Mouse (Mus musculus) forebrain, embryonic 12.5 days (tissue): ENCODE results near the gene Dgkg. TPM values are rescaled to one million over a fixed set of nuclear protein-coding genes. Genes with fewer than 3 reads are reported as not detected.
A peak's percentile ranks its signal among the peaks of the same experiment; 100 is the strongest.

Experiments
- ATAC-seq: fragments of 200-750 bp; cut with Nextera tagmentation; 2 replicates; pipeline ENCODE4 v1.8.0; 2017; ENCODE audit warnings: moderate TSS enrichment; ENCODE audit not compliant: low FRiP score
- H3K27ac ChIP-seq: fragments of 300-500 bp; sonication (generic); 2 replicates; pipeline ENCODE4 v1.5.1; 2016; ENCODE audit warnings: mild to moderate bottlenecking
- H3K27me3 ChIP-seq: fragments of 300-500 bp; sonication (generic); 2 replicates; pipeline ENCODE4 v1.6.1; 2016; ENCODE audit warnings: mild to moderate bottlenecking
- H3K36me3 ChIP-seq: fragments of 300-500 bp; sonication (generic); replicated peaks from 2 replicates; pipeline ENCODE4 v1.6.1; 2016; ENCODE audit warnings: mild to moderate bottlenecking
- H3K4me1 ChIP-seq: fragments of 300-500 bp; sonication (generic); 2 replicates; pipeline ENCODE4 v1.6.1; 2016
- H3K4me2 ChIP-seq: fragments of 300-500 bp; sonication (generic); 2 replicates; pipeline ENCODE4 v1.6.1; 2016; ENCODE audit warnings: mild to moderate bottlenecking, moderate library complexity
- H3K4me3 ChIP-seq: fragments of 300-500 bp; sonication (generic); replicated peaks from 2 replicates; pipeline ENCODE4 v1.5.1; 2016; ENCODE audit warnings: mild to moderate bottlenecking
- H3K9ac ChIP-seq: fragments of 300-500 bp; sonication (generic); 2 replicates; pipeline ENCODE4 v1.6.1; 2016; ENCODE audit warnings: mild to moderate bottlenecking
- H3K9me3 ChIP-seq: fragments of 300-500 bp; sonication (generic); 2 replicates; pipeline ENCODE4 v1.6.1; 2016
- WGBS: fragments of 180-500 bp; shearing (Covaris S2); methylation state at CpG from one replicate; pipeline ENCODE4 v1.1.7; 2016; 5-methylcytosine and 5-hydroxymethylcytosine counted together
- polyA plus RNA-seq: library from polyadenylated mRNA; unstranded; fragments of >200 nt; fragmentation: Nextera tagmentation; extraction: Ambion mirVana; gene quantifications from 2 replicates; pipeline ENCODE4 v1.2.1, GENCODE M21; 2016

Dgkg gene
- polyA plus RNA-seq, 1 experiment from 2014 or later, result 0.17 TPM

- Histone ChIP-seq H3K4me2 (no peak overlapping the region), H3K9me3 (no peaks in the 10 kb centered on the region), H3K27ac (no peak overlapping the region), H3K4me1 (peaks cover 6% of the 10 kb centered on the region; the same call in 1 of the 2 replicates), H3K9ac (no peak overlapping the region), H3K27me3 (peaks cover 4% of the 10 kb centered on the region), H3K4me3 (no peak overlapping the region), H3K36me3 (no peaks in the 10 kb centered on the region)
- WGBS, result 92% methylated on average over 6 of the region's 6 CpGs
- ATAC-seq, result no peak
These were observed 125.2 kb downstream of the Dgkg start for GRCm38 (mm10) chr16:22531834-22532233.

- Histone ChIP-seq H3K4me1 (peaks cover 6% of the 10 kb centered on the region; the same call in 1 of the 2 replicates), H3K9me3 (no peaks in the 10 kb centered on the region), H3K4me3 (no peak overlapping the region), H3K27me3 (peaks cover 4% of the 10 kb centered on the region), H3K9ac (no peak overlapping the region), H3K4me2 (no peak overlapping the region), H3K36me3 (no peaks in the 10 kb centered on the region), H3K27ac (no peak overlapping the region)
- no peak for ATAC-seq
- WGBS, result 84% methylated on average over 9 of the region's 9 CpGs
These were observed 126.0 kb downstream of the Dgkg start for GRCm38 (mm10) chr16:22531041-22531440.

GRCm38 (mm10) chr16:22527499-22527939 lies 129.5 kb downstream of the Dgkg start:
- no peak overlapping the region for H3K4me3 ChIP-seq
- H3K9ac ChIP-seq, result no peak overlapping the region
- H3K4me1 ChIP-seq, result peaks cover 6% of the 10 kb centered on the region; the same call in 1 of the 2 replicates
- WGBS, result 32% methylated on average over 5 of the region's 5 CpGs
- H3K4me2 ChIP-seq, result no peak overlapping the region
- no peaks in the 10 kb centered on the region for H3K36me3 ChIP-seq
- no peak overlapping the region for H3K27ac ChIP-seq
- no peaks in the 10 kb centered on the region for H3K9me3 ChIP-seq
- no peak for ATAC-seq
- H3K27me3 ChIP-seq, result no peaks in the 10 kb centered on the region; the same call in 1 of the 2 replicates

GRCm38 (mm10) chr16:22526386-22526785 lies 130.6 kb downstream of the Dgkg start:
- no peak overlapping the region for H3K4me3 ChIP-seq
- no peaks in the 10 kb centered on the region for H3K36me3 ChIP-seq
- 92% methylated on average over 4 of the region's 4 CpGs for WGBS
- no peak overlapping the region for H3K9ac ChIP-seq
- no peaks in the 10 kb centered on the region for H3K9me3 ChIP-seq
- peaks cover 6% of the 10 kb centered on the region; the same call in 1 of the 2 replicates for H3K4me1 ChIP-seq
- H3K4me2 ChIP-seq, result no peak overlapping the region
- no peak overlapping the region for H3K27ac ChIP-seq
- no peak for ATAC-seq
- no peaks in the 10 kb centered on the region; the same call in 1 of the 2 replicates for H3K27me3 ChIP-seq

- H3K27ac ChIP-seq, result no peak overlapping the region
- 15% methylated on average over 20 of the region's 20 CpGs for WGBS
- 0 out of 2 replicates have a peak, but pooled peaks cover 3% of the 10 kb centered on the region for H3K27me3 ChIP-seq
- no peaks in the 10 kb centered on the region for H3K9me3 ChIP-seq
- peak overlapping the region; percentile 10 for H3K4me2 ChIP-seq
- H3K4me3 ChIP-seq, result no peak overlapping the region
- H3K4me1 ChIP-seq, result peaks cover 10% of the 10 kb centered on the region
- no peaks in the 10 kb centered on the region for H3K36me3 ChIP-seq
- H3K9ac ChIP-seq, result no peak overlapping the region
- no peak for ATAC-seq
These were observed 139.3 kb downstream of the Dgkg start for GRCm38 (mm10) chr16:22517431-22518384.

- WGBS, result 39% methylated on average over 5 of the region's 5 CpGs
- no peak for ATAC-seq
These were observed 141.5 kb downstream of the Dgkg start for GRCm38 (mm10) chr16:22515476-22515875.

GRCm38 (mm10) chr16:22510861-22511637 lies 146.0 kb downstream of the Dgkg start:
- 56% methylated on average over 9 of the region's 9 CpGs for WGBS
- H3K27me3 ChIP-seq, result no peaks in the 10 kb centered on the region
- no peak overlapping the region for H3K9ac ChIP-seq
- no peak overlapping the region for H3K4me2 ChIP-seq
- no peaks in the 10 kb centered on the region for H3K9me3 ChIP-seq
- no peak for ATAC-seq
- no peak overlapping the region for H3K27ac ChIP-seq
- no peaks in the 10 kb centered on the region for H3K4me1 ChIP-seq
- H3K4me3 ChIP-seq, result no peak overlapping the region
- H3K36me3 ChIP-seq, result no peaks in the 10 kb centered on the region

More at GRCm38 (mm10) chr16:22515476-22515875, 141.5 kb downstream of the Dgkg start:
- no peak overlapping the region for H3K9ac ChIP-seq
- H3K36me3 ChIP-seq, result no peaks in the 10 kb centered on the region
- H3K4me1 ChIP-seq, result peaks cover 10% of the 10 kb centered on the region
- 0 out of 2 replicates have a peak, but pooled peaks cover 3% of the 10 kb centered on the region for H3K27me3 ChIP-seq
- H3K4me3 ChIP-seq, result no peak overlapping the region
- H3K4me2 ChIP-seq, result no peak overlapping the region
- no peaks in the 10 kb centered on the region for H3K9me3 ChIP-seq
- H3K27ac ChIP-seq, result no peak overlapping the region

- H3K9me3 ChIP-seq, result no peaks in the 10 kb centered on the region
- no peaks in the 10 kb centered on the region for H3K36me3 ChIP-seq
- 83% methylated on average over 5 of the region's 5 CpGs for WGBS
- H3K9ac ChIP-seq, result no peak overlapping the region
- ATAC-seq, result no peak
- H3K4me3 ChIP-seq, result no peak overlapping the region
- H3K27me3 ChIP-seq, result no peaks in the 10 kb centered on the region
- H3K4me1 ChIP-seq, result no peaks in the 10 kb centered on the region
- no peak overlapping the region for H3K4me2 ChIP-seq
- H3K27ac ChIP-seq, result no peak overlapping the region
These were observed 148.0 kb downstream of the Dgkg start for GRCm38 (mm10) chr16:22508936-22509563.

GRCm38 (mm10) chr16:22505656-22506055 lies 151.4 kb downstream of the Dgkg start:
- no peak overlapping the region for H3K27ac ChIP-seq

GRCm38 (mm10) chr16:22504851-22505250 lies 152.2 kb downstream of the Dgkg start:
- no peaks in the 10 kb centered on the region for H3K27me3 ChIP-seq
- no peak overlapping the region for H3K4me2 ChIP-seq
- no peak overlapping the region for H3K4me3 ChIP-seq
- H3K9ac ChIP-seq, result no peak overlapping the region
- no peak overlapping the region for H3K27ac ChIP-seq
- 26% methylated on average over 8 of the region's 8 CpGs for WGBS
- ATAC-seq, result no peak
- H3K36me3 ChIP-seq, result no peaks in the 10 kb centered on the region
- no peaks in the 10 kb centered on the region for H3K9me3 ChIP-seq
- H3K4me1 ChIP-seq, result no peaks in the 10 kb centered on the region

More at GRCm38 (mm10) chr16:22505656-22506055, 151.4 kb downstream of the Dgkg start:
- H3K4me3 ChIP-seq, result no peak overlapping the region
- H3K36me3 ChIP-seq, result no peaks in the 10 kb centered on the region
- no peaks in the 10 kb centered on the region for H3K9me3 ChIP-seq
- no peak overlapping the region for H3K4me2 ChIP-seq
- no peak overlapping the region for H3K9ac ChIP-seq
- WGBS, result 44% methylated on average over 6 of the region's 6 CpGs
- H3K27me3 ChIP-seq, result no peaks in the 10 kb centered on the region
- H3K4me1 ChIP-seq, result no peaks in the 10 kb centered on the region
- no peak for ATAC-seq

- ATAC-seq, result no peak
- Histone ChIP-seq H3K9ac (no peak overlapping the region), H3K27me3 (no peaks in the 10 kb centered on the region), H3K4me2 (no peak overlapping the region), H3K36me3 (no peaks in the 10 kb centered on the region), H3K4me1 (no peaks in the 10 kb centered on the region), H3K4me3 (no peak overlapping the region), H3K27ac (no peak overlapping the region), H3K9me3 (no peaks in the 10 kb centered on the region)
- WGBS, result 65% methylated on average over 5 of the region's 5 CpGs
These were observed 153.0 kb downstream of the Dgkg start for GRCm38 (mm10) chr16:22504049-22504448.

GRCm38 (mm10) chr16:22503467-22503866 lies 153.6 kb downstream of the Dgkg start:
- Histone ChIP-seq H3K4me1 (no peaks in the 10 kb centered on the region), H3K4me2 (no peak overlapping the region), H3K4me3 (no peak overlapping the region), H3K27ac (no peak overlapping the region), H3K9ac (no peak overlapping the region), H3K36me3 (no peaks in the 10 kb centered on the region), H3K27me3 (no peaks in the 10 kb centered on the region), H3K9me3 (no peaks in the 10 kb centered on the region)
- ATAC-seq, result no peak
- WGBS, result 81% methylated on average over 4 of the region's 4 CpGs
